Mouse (Mus musculus) cerebellum, adult 2 months (tissue): ENCODE data around the gene 4933407L21Rik.

Source experiments
- CTCF ChIP-seq: fragments of 200-500 bp; IDR thresholded peaks from 2 replicates; pipeline ENCODE4 v1.5.1; 2011; ENCODE audit warnings: low read depth, mild to moderate bottlenecking, control low read depth, low read length, moderate library complexity, borderline replicate concordance; ENCODE audit not compliant: insufficient read depth
- POLR2A ChIP-seq: fragments of 200-500 bp; IDR thresholded peaks from 2 replicates; pipeline ENCODE4 v1.6.1; 2011; ENCODE audit warnings: low read length, control low read depth, borderline replicate concordance; ENCODE audit not compliant: insufficient read depth

- TF ChIP-seq POLR2A (no peak), CTCF (no peak)
Measured at GRCm38 (mm10) chr1:85925183-85925582, 3.1 kb upstream of the 4933407L21Rik start.
